Mouse (Mus musculus) heart, postnatal 0 days (tissue): ENCODE data around the gene Zfp410.

Experiments
- CTCF ChIP-seq: IDR thresholded peaks from 2 replicates; pipeline ENCODE4 v1.5.1; 2016; ENCODE audit warnings: antibody characterized with exemption, control low read depth, low read depth
- EP300 ChIP-seq: IDR thresholded peaks from 2 replicates; pipeline ENCODE4 v1.6.1; 2016; ENCODE audit warnings: antibody characterized with exemption, low read depth

DNA sequence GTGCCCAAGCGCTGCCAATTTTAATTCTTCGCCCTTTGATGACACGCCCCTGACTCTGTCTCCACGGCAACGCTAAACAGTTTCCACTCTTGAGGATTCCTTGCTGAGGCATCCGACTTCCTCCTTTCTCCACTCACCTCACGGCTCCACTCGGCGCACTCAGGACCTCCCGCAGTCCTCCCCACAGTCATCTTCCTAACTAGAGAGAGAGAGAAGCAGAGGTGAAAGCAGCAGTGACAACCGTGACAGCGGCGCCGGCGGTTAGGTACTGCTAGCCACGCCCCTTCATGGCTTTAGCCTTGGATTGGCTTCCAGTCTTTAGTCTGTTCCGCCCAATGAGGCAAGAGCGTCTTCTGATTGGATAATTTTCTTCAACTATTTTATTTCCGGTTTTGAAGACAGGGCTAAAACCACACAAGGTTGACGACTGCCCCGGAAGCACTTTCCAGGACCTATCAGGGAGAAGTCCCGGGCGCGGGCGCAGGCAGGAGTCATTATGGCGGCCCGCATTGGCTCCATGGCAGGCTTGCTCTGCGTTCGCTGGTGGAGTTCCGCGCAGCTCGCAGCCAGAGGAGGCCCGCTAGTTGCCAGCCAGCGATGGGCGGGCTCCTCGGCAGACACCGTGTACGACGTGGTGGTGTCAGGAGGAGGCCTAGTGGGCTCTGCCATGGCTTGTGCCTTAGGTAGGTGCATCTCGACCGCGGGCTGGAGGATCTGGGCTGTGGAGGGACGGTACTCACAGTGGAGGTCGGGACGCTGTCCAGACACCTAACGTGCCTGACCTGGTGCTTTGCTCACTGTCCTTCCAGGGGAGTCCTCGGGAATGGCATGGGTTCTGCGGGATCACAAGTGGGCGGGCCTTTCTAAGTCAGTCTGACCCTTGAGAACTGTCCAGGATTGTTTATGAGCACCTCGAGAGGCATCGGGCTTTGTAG, 45.2 kb downstream of the Zfp410 start, which contains the start of the genes Coq6 and Fam161b:
- TF ChIP-seq EP300 (no peak), CTCF (no peak)
